Mouse (Mus musculus) liver, embryonic 14.5 days (tissue): ENCODE data around the gene Lax1.

ENCODE experiments used
- CTCF ChIP-seq: IDR thresholded peaks from 2 replicates; pipeline ENCODE4 v1.5.1; 2016; ENCODE audit warnings: antibody characterized with exemption, low read depth, control low read depth
- EP300 ChIP-seq: IDR thresholded peaks from 2 replicates; pipeline ENCODE4 v1.6.1; 2016; ENCODE audit warnings: antibody characterized with exemption, low read depth

- no peak for TF ChIP-seq CTCF
- no peak for TF ChIP-seq EP300
Observed at GRCm38 (mm10) chr1:133671266-133671665, 18.6 kb downstream of the Lax1 start.
